Mouse (Mus musculus): Measurements from ENCODE around the gene Eya3.
"Not testable (repeated sequence)": the region's sequence is repeated elsewhere in the genome, so short reads cannot be mapped to it uniquely, and the experiment has no call there.

Gene Eya3

GRCm38 (mm10) chr4:132741491-132741890 lies 102.7 kb downstream of the Eya3 start:
- no peak for DNase-seq (ENCODE audit: low spot score in 2 of 2)

GRCm38 (mm10) chr4:132743992-132744911 lies 105.5 kb downstream of the Eya3 start:
- no peak for DNase-seq (ENCODE audit: low spot score in 2 of 2)

DNA sequence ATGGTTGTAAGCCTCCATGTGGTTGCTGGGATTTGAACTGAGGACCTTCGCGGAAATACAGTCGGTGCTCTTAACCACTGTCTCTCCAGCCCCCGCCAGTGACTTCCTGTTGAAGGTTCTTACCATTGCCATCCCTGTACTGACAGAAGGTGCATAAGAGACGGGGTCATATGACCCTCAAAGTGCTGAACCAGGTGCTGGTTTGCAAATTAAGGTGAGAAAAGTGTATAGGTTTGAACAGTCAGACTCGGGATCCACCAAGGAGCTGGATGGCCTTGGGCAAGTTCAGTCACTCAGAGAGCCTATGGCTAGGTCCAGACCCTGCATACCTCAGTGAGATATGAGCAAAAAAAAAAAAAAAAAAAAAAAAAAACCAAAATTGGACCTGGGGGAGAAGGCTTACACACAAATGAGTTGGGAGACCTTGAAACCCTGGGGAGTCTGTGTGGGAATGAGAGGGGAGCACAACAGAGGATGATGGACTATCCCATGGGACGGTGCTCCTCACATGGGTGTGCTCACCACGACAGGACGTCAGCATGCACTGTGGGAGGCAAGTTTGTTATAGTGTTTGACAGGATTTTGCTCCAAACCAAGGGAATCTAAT lies 108.2 kb downstream of the Eya3 start:
- no peak for DNase-seq (ENCODE audit: low spot score in 2 of 2)

DNA sequence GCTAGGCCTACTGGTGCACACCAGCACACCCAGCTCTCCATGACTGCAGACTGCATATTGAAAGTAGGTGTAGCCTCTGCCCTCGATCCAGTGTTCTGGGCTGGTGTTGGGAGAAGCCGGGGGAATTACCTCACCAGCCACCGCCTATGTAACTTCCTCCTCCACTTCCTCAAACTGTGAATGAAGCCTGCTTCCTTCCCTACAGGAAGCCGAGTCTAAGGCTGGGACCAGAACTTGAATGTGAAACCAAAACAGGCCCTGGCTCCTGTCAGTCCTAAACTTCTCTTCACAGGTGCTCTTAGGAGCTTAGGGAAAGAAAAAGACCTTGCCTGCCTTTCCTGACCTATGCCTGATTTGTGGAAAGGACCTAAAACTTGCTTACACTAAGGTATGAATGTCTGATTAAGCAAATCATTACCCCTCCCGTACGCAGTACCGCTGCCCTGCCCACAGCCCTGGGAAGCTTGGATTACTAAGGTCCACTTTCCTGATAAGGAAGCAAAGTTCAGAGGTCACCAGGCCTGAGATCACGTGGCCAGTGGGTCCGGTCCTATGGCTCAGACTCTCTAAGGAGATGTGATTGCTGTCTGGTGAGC lies 109.0 kb downstream of the Eya3 start:
- DNase-seq (ENCODE audit: low spot score in 2 of 2): no peak

GRCm38 (mm10) chr4:132748778-132749177 lies 110.0 kb downstream of the Eya3 start:
- DNase-seq (ENCODE audit: low spot score in 2 of 2): no peak

DNA sequence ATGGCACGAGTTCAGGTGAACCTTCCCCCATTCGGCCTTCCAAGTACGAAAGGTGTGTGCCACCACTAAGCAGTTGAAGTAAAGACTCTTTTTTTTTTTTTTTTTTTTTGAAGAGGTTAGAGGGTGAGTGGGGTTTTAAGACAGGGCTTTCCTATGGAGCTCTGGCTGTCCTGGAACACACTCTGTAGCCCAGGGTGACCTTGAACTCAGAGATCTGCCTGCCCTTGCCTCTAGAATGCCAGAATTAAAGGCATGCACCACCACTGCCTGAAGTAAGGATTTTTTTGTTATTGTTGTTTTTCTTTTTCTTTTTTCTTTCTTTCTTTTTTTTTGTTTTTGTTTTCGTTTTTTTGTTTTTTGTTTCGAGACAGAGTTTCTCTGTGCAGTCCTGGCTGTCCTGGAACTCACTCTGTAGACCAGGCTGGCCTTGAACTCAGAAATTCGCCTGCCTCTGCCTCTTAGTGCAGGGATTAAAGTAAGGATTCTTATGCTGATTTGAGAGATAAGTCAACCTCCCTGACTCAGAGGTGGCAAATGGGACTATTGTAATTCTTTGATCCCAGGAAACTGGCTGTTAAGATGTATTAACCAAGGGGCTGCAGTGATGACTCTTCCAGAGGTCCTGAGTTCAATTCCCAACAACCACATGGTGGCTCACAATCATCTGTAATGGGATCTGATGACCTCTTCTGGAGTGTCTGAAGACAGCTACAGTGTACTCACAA lies 110.6 kb downstream of the Eya3 start:
- no peak for DNase-seq (ENCODE audit: low spot score in 2 of 2)

DNA sequence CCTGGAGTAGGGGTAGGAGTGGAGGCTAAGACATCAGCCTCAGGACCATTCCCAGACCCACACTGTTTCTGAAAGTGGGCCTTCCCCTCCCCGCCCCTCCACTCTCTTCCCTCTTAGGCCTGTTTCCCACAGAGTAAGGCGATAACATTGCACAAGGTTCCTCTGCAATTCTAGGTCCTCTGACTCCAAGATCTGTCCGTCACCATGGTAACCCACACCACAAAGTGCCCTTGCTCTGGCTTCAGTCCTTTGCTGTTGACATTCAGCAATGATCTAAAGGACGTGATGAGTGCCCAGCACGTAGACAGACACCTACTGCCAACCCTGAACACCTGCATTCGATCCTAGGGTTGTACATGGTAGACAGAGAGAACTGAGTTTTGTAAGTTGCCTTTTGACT lies 114.2 kb downstream of the Eya3 start:
- no peak for DNase-seq (ENCODE audit: low spot score in 2 of 2)

- DNase-seq (ENCODE audit: low spot score in 2 of 2): peak; percentile 53 to 80
These were observed 118.2 kb downstream of the Eya3 start, which contains the start of gene Smpdl3b for GRCm38 (mm10) chr4:132756974-132757373. Smpdl3b (minus strand) TSS chr4:132757252.

DNA sequence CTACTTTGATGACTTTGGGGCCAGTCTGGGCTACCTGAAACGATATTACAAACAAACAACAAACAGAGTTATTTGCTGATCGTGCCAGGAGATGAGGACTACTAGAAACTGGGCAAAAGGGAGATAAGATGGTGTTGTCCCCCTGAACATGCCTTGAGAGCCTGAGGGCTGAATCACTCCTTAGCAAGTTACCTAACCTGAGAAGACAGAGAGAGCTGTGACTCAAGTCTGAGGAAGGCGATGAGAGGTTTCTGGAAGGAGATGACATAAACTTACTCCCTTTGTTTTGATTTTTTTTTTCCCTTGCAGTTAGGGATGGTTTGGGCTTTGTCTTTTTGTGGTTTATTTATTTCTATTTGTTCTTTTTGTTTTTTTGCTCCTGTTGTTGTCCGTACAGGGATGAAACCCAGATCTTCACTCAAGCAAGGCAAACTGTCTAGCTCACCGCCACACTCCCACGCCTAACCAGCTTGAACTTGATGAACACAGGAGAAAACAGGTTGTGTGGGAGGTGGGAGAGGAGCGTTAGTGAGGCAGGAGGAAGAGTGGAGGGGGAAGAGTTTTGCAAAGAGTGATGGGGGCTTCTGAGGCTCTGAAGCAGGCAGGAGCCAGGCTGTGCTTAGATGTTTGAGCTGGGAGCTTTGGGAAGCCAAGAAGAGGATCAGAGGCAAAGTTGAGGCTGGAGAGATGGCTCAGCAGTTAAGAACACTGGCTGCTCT lies 119.0 kb downstream of the Eya3 start:
- DNase-seq (ENCODE audit: low spot score in 2 of 2): no peak

DNA sequence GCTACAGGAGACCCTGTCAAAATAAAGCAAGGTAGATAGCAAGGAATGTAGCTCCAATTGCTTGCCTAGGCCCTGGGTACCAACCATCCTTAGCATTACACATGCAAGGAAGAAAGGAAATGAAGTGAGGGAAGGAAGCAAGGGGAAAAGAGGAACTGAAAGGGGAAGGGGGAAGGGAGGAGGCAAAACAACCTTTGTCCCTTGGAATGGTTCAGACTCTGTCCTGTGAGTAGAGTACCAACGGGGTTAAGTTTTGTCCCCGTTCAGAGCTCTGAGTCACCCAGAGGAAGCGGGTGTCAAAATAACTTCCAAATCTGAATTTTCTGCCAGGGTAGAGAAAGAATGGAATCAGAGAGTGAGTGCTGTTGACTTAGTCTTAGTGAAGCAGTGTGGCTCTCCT lies 121.5 kb downstream of the Eya3 start:
- DNase-seq (ENCODE audit: low spot score in 2 of 2): no peak

DNA sequence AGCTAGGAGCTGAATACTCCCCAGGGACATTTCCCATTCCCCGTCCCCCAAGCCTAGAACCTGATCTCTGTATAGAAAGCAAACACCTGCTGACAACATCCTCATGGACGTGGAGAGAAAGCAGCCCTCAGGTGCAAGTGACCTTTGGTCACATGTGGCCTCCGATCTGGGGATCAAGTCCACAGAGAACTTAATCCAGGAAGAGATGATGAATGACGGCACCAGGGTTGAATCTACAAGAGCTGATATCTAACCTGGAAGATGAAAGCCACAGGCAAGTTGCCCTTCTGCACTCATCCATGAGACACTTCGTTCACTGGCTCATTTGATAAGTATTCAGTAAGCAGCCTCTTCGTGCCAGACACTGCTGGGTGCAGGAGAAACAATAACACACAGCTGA lies 123.8 kb downstream of the Eya3 start:
- no peak for DNase-seq (ENCODE audit: low spot score in 2 of 2)

DNA sequence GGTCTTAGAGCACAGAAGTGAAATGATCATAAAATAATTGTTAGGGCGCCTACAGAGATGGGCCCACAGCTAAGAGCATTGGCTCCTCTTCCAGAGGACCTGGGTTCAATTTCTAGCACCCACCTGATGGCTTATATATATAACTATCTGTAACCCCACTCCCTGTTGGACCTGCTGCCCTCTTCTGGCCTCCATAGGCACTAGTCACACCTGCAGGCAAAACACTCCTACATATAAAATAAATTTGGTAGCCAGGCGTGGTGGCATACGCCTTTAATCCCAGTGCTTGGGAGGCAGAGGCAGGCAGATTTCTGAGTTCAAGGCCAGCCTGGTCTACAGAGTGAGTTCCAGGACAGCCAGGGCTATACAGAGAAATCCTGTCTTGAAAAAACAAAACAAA lies 124.3 kb downstream of the Eya3 start:
- DNase-seq (ENCODE audit: low spot score in 2 of 2): not testable (repeated sequence)

DNA sequence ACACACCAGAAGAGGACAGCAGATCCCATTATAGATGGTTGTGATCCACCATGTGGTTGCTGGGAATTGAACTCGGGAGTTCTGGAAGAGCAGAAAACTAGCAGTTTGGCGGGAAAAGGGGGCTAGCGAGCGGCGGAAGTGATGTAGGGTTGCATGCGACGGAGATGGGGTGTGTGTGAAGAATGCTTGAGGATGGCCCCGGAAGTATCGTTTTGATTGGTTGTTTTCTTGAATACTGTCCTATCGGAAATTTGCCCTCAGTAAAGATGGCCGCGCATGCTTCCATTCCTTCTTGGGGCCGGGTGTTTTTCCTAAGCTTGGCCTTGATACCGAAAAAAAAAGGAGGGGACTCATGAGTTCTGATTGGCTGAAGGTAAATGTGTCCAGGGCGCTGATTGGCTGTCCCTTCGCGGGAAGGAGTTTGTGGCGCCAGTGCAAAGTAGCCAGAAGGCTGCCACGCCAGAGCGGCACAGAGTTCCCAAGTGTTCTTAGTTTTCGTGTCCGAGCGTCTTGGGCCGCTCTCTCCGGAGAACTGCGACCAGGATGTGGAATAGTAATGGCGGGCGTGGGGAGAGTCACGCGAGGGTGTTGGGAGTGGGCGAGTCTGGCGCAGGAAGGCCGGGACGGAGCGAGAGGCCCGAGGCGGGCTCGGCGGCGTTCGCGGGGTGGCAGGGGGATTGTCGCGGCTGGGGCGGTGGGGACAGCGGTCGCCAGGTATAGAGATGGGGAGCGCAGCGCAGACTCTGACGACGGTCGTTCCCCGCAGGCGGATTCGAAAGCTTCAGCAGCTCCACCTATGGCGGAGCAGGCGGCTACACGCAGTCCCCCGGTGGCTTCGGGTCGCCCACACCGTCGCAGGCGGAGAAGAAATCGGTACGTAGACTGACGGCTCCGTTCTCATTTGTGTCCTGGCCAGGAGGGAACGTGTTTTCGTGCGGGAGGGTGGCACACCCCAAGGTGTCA lies 129.4 kb downstream of the Eya3 start, which contains the start of gene Rpa2:
Gene Rpa2 (plus strand): TSS at position 419 of the 963 bp plus-strand sequence.
- peak; percentile 98 for DNase-seq (ENCODE audit: low spot score in 2 of 2)

DNA sequence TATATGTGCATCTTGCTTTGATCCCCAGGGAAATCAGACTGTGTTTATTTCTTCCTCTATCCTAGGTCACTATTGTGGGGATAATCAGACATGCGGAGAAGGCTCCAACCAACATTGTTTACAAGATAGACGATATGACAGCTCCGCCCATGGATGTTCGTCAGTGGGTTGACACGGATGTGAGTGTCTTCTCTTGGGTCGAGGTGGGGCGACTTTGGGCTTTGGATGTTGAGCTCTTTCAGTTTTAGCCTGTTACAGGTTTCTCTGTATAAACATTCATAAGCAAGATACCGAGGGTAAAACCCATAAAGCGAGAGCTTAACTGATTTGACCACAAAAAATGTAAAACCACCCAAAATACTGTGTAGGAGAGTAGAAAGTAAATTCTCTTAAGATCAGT lies 133.0 kb downstream of the Eya3 start:
- DNase-seq (ENCODE audit: low spot score in 2 of 2): no peak
